Mouse (Mus musculus): ENCODE measurements around the gene Gm21060.
"Not testable (repeated sequence)": the region's sequence is repeated elsewhere in the genome, so short reads cannot be mapped to it uniquely, and the experiment has no call there.

DNA sequence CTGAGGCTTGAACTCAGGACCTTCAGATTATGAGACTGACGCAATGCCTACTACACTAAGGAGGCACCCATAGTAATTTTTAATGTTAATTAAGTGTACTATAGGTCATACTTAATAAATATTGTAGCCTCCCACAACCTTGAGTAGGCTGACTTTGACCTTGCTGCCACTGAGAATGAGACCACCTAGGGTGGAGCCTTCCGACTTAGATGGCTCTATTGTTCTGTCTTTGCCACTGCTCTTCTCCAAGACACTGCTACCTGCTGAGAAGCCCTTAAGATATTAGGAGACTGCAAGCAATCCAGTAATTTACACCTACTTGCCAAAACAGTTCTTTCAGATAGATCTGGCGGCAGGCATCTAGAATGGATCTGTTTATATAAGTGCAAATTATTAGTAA lies 24.0 kb upstream of the Gm21060 start:
- not testable (repeated sequence) for TF ChIP-seq POLR2A (IDR thresholded peaks at IDR 0.05; ENCODE audit: borderline replicate concordance, low read depth, low read length); CTCF (IDR thresholded peaks at IDR 0.05; ENCODE audit: low read depth, low read length)
